Mouse (Mus musculus) myocyte (in vitro differentiated cells): ENCODE measurements around the gene Ngdn. TPM values are rescaled to one million over a fixed set of nuclear protein-coding genes. Genes with fewer than 3 reads are reported as not detected.

Experiments used
- H3K27me3 ChIP-seq: one replicate; pipeline ENCODE4 v1.6.1; 2011; ENCODE audit not compliant: control insufficient read depth, insufficient read depth, insufficient read length
- H3K36me3 ChIP-seq: one replicate; pipeline ENCODE4 v1.6.1; 2011; ENCODE audit not compliant: control insufficient read depth, insufficient read depth
- H3K4me2 ChIP-seq: one replicate; pipeline ENCODE4 v1.6.1; 2011; ENCODE audit warnings: low read depth, control low read depth
- H3K4me3 ChIP-seq: one replicate; pipeline ENCODE4 v1.5.1; 2011; ENCODE audit warnings: mild to moderate bottlenecking, control low read depth, moderate library complexity
- H3K79me2 ChIP-seq: one replicate; pipeline ENCODE4 v1.6.1; 2011; ENCODE audit not compliant: control insufficient read depth, insufficient read depth
- H3ac ChIP-seq: one replicate; pipeline ENCODE4 v1.6.1; 2011; ENCODE audit not compliant: control insufficient read depth, insufficient read length
- CEBPB ChIP-seq: IDR thresholded peaks from 2 replicates; pipeline ENCODE4 v1.6.1; 2011; ENCODE audit warnings: mild to moderate bottlenecking, moderate library complexity; ENCODE audit not compliant: poor library complexity, insufficient read depth, severe bottlenecking
- E2F4 ChIP-seq: IDR thresholded peaks from one replicate; pipeline ENCODE4 v1.6.1; 2011; ENCODE audit warnings: mild to moderate bottlenecking, control low read depth, moderate library complexity; ENCODE audit not compliant: insufficient read depth
- MAX ChIP-seq: IDR thresholded peaks from one replicate; pipeline ENCODE4 v1.6.1; 2011; ENCODE audit warnings: low read depth, mild to moderate bottlenecking, control low read depth
- MYOD1 ChIP-seq, 3 experiments: IDR thresholded peaks; one replicate each; pipeline ENCODE4 v1.6.1; 2011; ENCODE audit warnings: control low read depth in 2 of 3, low read depth in 2 of 3, mild to moderate bottlenecking in 2 of 3, moderate library complexity in 1 of 3; ENCODE audit not compliant: insufficient read length in 2 of 3, control insufficient read depth in 1 of 3
- MYOG ChIP-seq, 3 experiments: IDR thresholded peaks; one replicate each; pipeline ENCODE4 v1.6.1; 2011; ENCODE audit warnings: control low read depth in 2 of 3, low read depth in 2 of 3, mild to moderate bottlenecking in 2 of 3; ENCODE audit not compliant: insufficient read length in 2 of 3, control insufficient read depth in 1 of 3, insufficient read depth in 1 of 3
- POLR2A ChIP-seq: IDR thresholded peaks from one replicate; pipeline ENCODE4 v1.6.1; 2011; ENCODE audit warnings: low read depth, mild to moderate bottlenecking, control low read depth, moderate library complexity; ENCODE audit not compliant: insufficient read length
- POLR2AphosphoS2 ChIP-seq: IDR thresholded peaks from one replicate; pipeline ENCODE4 v1.6.1; 2011; ENCODE audit warnings: low read depth, control low read depth; ENCODE audit not compliant: insufficient read length
- REST ChIP-seq: IDR thresholded peaks from one replicate; pipeline ENCODE4 v1.6.1; 2011; ENCODE audit warnings: mild to moderate bottlenecking, control low read depth, moderate library complexity; ENCODE audit not compliant: insufficient read depth, insufficient read length
- SRF ChIP-seq: IDR thresholded peaks from one replicate; pipeline ENCODE4 v1.6.1; 2011; ENCODE audit warnings: low read depth; ENCODE audit not compliant: control insufficient read depth, insufficient read length
- TCF12 ChIP-seq: IDR thresholded peaks from one replicate; pipeline ENCODE4 v1.6.1; 2011; ENCODE audit warnings: mild to moderate bottlenecking, control low read depth; ENCODE audit not compliant: poor library complexity, insufficient read depth, severe bottlenecking
- TCF3 ChIP-seq: IDR thresholded peaks from one replicate; pipeline ENCODE4 v1.6.1; 2011; ENCODE audit warnings: low read depth, control low read depth; ENCODE audit not compliant: insufficient read length
- USF1 ChIP-seq: IDR thresholded peaks from one replicate; pipeline ENCODE4 v1.6.1; 2011; ENCODE audit warnings: low read depth, mild to moderate bottlenecking, control low read depth, moderate library complexity
- polyA plus RNA-seq: library from polyadenylated mRNA; unstranded; fragments of >200 nt; fragmentation: generic; extraction: Trizol; gene quantifications from one replicate; pipeline ENCODE4 v1.2.1, GENCODE M21; 2012; ENCODE audit warnings: missing spikeins

The Ngdn gene
- polyA plus RNA-seq, 1 experiment: 39.4 TPM

GRCm38 (mm10) chr14:55005967-55006366 lies 9.3 kb upstream of the Ngdn start:
- H3K36me3 ChIP-seq: no peaks in the 10 kb centered on the region
- H3K79me2 ChIP-seq: no peaks in the 10 kb centered on the region
- no peaks in the 10 kb centered on the region for H3K27me3 ChIP-seq
- H3ac ChIP-seq: no peak overlapping the region
- H3K4me2 ChIP-seq: no peak overlapping the region
- no peak for TF ChIP-seq MAX
- no peak for TF ChIP-seq MYOG (IDR thresholded peaks at IDR 0.05; ENCODE audit: control insufficient read depth in 1 of 3, insufficient read depth in 1 of 3, insufficient read length in 2 of 3, low read depth in 2 of 3)
- no peak for TF ChIP-seq POLR2AphosphoS2
- no peak for TF ChIP-seq CEBPB
- TF ChIP-seq REST: no peak
- TF ChIP-seq POLR2A: no peak
- no peak for TF ChIP-seq MYOD1 (IDR thresholded peaks at IDR 0.05; ENCODE audit: control insufficient read depth in 1 of 3, insufficient read length in 2 of 3, low read depth in 2 of 3)
- TF ChIP-seq USF1: no peak
- TF ChIP-seq E2F4: no peak
- TF ChIP-seq TCF12: no peak
- TF ChIP-seq TCF3: no peak
- no peak for TF ChIP-seq SRF
- H3K4me3 ChIP-seq: no peak overlapping the region

- H3K4me2 ChIP-seq: no peak overlapping the region
- no peak overlapping the region for H3K4me3 ChIP-seq
- no peaks in the 10 kb centered on the region for H3K27me3 ChIP-seq
- TF ChIP-seq USF1 (no peak), REST (no peak), TCF12 (no peak), POLR2A (no peak), CEBPB (no peak), MYOD1 (IDR thresholded peaks at IDR 0.05; ENCODE audit: control insufficient read depth in 1 of 3, insufficient read length in 2 of 3, low read depth in 2 of 3) (no peak), MAX (no peak), E2F4 (no peak), MYOG (IDR thresholded peaks at IDR 0.05; ENCODE audit: control insufficient read depth in 1 of 3, insufficient read depth in 1 of 3, insufficient read length in 2 of 3, low read depth in 2 of 3) (no peak), SRF (no peak), TCF3 (no peak)
- H3ac ChIP-seq: no peak overlapping the region
- no peaks in the 10 kb centered on the region for H3K36me3 ChIP-seq
- H3K79me2 ChIP-seq: no peaks in the 10 kb centered on the region
Measured at GRCm38 (mm10) chr14:55006541-55006940, 8.7 kb upstream of the Ngdn start.

GRCm38 (mm10) chr14:55007120-55007908 lies 7.9 kb upstream of the Ngdn start:
- Histone ChIP-seq H3K79me2 (no peaks in the 10 kb centered on the region), H3K4me3 (no peak overlapping the region), H3K27me3 (no peaks in the 10 kb centered on the region), H3K36me3 (no peaks in the 10 kb centered on the region), H3K4me2 (no peak overlapping the region), H3ac (no peak overlapping the region)
- no peak for TF ChIP-seq POLR2AphosphoS2
- TF ChIP-seq MYOD1 (IDR thresholded peaks at IDR 0.05; ENCODE audit: control insufficient read depth in 1 of 3, insufficient read length in 2 of 3, low read depth in 2 of 3): no peak
- no peak for TF ChIP-seq TCF3
- TF ChIP-seq CEBPB: no peak
- no peak for TF ChIP-seq MAX
- TF ChIP-seq E2F4: no peak
- no peak for TF ChIP-seq MYOG (IDR thresholded peaks at IDR 0.05; ENCODE audit: control insufficient read depth in 1 of 3, insufficient read depth in 1 of 3, insufficient read length in 2 of 3, low read depth in 2 of 3)
- no peak for TF ChIP-seq SRF

GRCm38 (mm10) chr14:55008417-55008816 lies 6.8 kb upstream of the Ngdn start:
- H3K27me3 ChIP-seq: no peaks in the 10 kb centered on the region
- H3K36me3 ChIP-seq: no peaks in the 10 kb centered on the region
- no peak overlapping the region for H3K4me3 ChIP-seq
- H3K79me2 ChIP-seq: no peaks in the 10 kb centered on the region
- no peak overlapping the region for H3ac ChIP-seq
- TF ChIP-seq USF1: no peak
- no peak for TF ChIP-seq E2F4
- no peak for TF ChIP-seq POLR2A
- no peak for TF ChIP-seq MYOG (IDR thresholded peaks at IDR 0.05; ENCODE audit: control insufficient read depth in 1 of 3, insufficient read depth in 1 of 3, insufficient read length in 2 of 3, low read depth in 2 of 3)
- peak in 1 of 3 experiments; percentile 5 for TF ChIP-seq MYOD1 (IDR thresholded peaks at IDR 0.05; ENCODE audit: control insufficient read depth in 1 of 3, insufficient read length in 2 of 3, low read depth in 2 of 3)
- H3K4me2 ChIP-seq: no peak overlapping the region

- H3K36me3 ChIP-seq: no peaks in the 10 kb centered on the region
- H3K79me2 ChIP-seq: peaks cover 2% of the 10 kb centered on the region
- no peaks in the 10 kb centered on the region for H3K27me3 ChIP-seq
- TF ChIP-seq MAX: no peak
- TF ChIP-seq POLR2AphosphoS2: no peak
- TF ChIP-seq TCF12: no peak
- no peak for TF ChIP-seq CEBPB
- TF ChIP-seq USF1: no peak
- TF ChIP-seq E2F4: no peak
- no peak for TF ChIP-seq TCF3
- no peak for TF ChIP-seq MYOG (IDR thresholded peaks at IDR 0.05; ENCODE audit: control insufficient read depth in 1 of 3, insufficient read depth in 1 of 3, insufficient read length in 2 of 3, low read depth in 2 of 3)
- no peak for TF ChIP-seq REST
- TF ChIP-seq SRF: no peak
- TF ChIP-seq POLR2A: no peak
- no peak for TF ChIP-seq MYOD1 (IDR thresholded peaks at IDR 0.05; ENCODE audit: control insufficient read depth in 1 of 3, insufficient read length in 2 of 3, low read depth in 2 of 3)
- no peak overlapping the region for H3ac ChIP-seq
- H3K4me3 ChIP-seq: no peak overlapping the region
- no peak overlapping the region for H3K4me2 ChIP-seq
Measured at GRCm38 (mm10) chr14:55011116-55011515, 4.1 kb upstream of the Ngdn start.
